Mouse (Mus musculus): ENCODE data around the gene Gm48552.

Gene Gm48552

DNA sequence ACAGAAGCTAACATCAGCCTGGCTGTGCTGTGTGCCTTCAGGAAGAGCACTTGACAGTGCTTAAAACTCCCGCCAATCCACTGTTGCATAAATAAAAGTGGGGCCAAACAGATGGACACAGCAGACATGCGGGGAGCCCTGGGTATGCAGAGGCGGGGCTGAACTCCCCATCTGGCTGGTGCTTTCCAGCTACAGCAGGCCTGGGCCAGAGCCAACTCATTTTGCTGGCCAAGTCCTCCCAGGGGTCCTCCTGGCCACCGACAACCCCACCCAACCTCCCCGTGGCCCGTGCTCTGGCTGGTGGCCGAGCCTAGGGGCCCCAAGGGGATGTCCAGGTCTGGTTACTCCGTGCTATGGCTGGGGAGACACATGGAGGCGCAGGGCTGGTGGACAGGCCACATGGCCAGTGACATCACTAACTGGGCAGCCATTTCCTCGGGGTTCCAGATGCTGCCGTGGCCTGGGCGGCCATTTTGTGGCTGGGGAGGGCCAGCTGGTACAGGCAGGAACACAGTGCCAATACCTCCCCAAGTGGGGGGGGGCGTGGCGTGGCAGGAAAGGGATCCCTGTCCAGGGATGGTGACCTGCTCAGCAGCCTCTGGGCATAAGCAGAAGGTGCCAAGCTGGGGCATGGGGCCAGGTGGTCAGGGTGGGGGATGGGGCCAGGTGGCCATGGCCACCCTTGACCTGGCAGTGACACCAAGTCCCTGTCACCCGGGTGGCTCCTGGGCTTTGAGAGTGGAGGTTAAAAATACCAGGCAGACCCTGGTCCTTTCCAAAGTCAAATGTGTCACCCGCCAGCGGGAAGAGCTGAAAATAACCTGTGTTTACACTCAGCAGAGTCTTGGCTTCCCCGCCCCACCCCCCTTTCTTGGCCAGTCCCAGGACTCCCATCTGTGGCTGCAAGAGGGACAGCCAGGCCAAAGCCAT, 22.9 kb downstream of the Gm48552 start:
- in situ Hi-C loops (cut with MboI; ENCODE audit: low pct_unique_long_range_greater_than_20kb in 1 of 2, low sequenced_read_pairs in 2 of 2, unreplicated experiment in 1 of 2): no loop called here

DNA sequence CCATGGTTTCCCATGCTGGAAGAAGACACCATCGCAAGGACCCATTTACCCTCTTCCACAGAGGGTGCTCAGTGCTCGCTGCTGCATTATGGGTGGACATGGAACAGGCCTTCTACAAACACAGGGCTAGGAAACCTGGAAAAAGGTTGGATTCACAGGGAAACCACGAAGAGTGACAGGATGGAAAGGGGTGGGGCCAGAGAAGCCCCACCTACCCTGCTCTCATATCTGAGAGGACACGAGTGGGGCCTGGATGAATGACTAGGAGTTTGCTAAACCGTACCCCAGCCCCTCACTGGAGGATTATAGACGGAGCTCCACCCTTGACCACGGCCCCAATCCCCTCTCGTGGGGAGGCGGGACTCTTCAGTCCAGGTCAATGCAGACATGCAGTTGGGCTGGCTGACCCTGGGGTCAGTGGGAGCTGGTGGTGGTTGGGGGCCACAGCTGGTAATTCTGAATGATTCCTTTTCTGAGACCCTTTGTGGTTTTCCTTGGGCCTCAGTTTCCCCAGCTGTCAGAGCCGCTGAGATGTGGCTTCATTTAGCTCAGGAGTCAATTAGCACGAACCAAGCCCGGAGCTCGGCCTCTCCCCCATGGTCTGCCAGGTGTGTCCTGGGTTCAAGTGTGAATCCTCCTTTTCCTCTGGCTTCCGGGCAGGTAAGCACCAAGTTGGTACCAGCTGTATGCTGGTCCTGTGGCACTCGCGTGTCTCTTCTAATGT, 23.9 kb downstream of the Gm48552 start:
- in situ Hi-C loops (cut with MboI; ENCODE audit: low pct_unique_long_range_greater_than_20kb in 1 of 2, low sequenced_read_pairs in 2 of 2, unreplicated experiment in 1 of 2): no loop called here

DNA sequence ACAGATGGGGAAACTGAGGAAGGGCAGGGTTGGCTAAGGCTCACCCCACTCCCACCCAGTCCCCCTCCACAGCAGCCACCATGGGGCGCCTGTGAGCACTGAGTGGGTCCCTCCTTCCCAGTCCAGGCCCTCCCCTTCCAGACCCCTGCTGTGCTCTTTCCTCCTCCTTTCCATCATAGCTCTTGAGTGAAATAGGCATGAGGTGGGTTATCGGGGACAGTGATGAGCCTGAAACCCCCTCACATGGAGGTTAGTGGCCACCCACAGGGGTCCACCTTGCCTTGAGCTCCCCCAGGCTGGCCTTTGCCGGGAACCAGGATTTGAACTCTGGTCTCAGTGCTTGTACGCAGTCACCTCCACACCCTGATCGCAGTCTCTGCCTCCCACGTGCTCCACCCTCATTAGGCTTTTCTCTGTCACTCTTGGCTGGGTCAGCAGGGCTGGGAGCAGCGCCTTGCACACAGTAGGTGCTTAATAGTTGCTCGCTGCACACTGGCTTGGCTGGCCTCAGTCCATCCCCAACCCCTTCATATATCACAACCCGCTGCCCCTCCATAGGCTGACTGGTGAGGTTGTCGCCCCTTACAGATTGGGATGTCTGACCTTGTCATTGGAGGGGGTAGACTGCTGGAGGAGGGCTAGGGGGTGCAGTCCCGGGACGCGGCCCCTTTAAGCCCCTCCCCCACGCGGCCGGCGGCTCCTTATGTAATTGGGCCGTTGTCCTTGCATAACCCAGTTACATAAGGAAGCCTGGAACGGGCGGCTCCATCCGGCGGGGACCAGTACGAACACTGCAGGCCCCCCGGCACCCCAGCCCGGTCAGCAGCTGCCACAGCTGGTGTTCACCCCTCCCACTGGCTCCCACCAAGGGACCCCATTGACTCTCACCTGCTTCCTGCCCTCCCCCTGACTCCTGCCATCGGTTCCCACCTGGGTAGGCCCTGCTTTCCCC, 24.8 kb downstream of the Gm48552 start:
- in situ Hi-C loops (cut with MboI; ENCODE audit: low pct_unique_long_range_greater_than_20kb in 1 of 2, low sequenced_read_pairs in 2 of 2, unreplicated experiment in 1 of 2): no loop called here

DNA sequence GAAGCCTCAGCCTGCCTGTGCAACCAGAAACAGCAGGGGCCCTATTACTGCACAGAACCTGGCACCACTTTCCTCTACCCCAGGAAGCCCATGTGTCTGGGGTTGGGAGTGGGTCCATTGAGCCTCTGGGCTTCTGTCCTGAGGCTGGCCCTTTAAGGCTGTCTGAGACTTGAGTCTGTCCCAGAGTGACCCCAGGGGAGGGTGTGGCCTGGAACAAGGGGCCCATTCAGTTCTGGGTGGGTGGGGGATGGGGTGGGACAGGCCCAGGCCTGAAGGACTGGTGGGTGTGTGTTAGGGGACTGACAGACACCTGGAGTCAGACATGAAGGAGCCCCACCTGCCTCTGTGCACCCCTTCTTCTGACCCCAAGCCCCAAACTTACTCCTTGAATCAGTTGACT, 25.9 kb downstream of the Gm48552 start:
- in situ Hi-C loops (cut with MboI; ENCODE audit: low pct_unique_long_range_greater_than_20kb in 1 of 2, low sequenced_read_pairs in 2 of 2, unreplicated experiment in 1 of 2): no loop called here

DNA sequence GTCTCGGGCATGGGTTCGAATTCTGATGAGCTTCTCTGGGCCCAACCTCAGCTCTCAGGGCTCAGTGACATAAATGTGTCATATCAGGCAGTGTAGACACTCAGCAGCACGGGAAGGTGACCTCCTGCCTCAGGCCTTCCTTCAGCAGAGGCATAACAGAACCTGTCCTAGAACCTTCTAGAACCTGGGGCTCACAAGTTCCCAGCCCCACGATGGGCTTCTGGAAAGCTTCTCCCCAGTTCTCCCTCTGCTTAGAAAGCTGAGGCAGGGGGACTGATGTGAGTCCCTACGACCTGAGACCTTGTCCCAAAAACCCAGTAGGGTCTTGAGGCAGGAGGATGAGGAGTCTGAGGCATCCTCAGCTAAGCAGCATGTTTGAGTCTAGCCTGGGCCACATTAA, 26.3 kb downstream of the Gm48552 start:
- in situ Hi-C loops (cut with MboI; ENCODE audit: low pct_unique_long_range_greater_than_20kb in 1 of 2, low sequenced_read_pairs in 2 of 2, unreplicated experiment in 1 of 2): no loop called here

DNA sequence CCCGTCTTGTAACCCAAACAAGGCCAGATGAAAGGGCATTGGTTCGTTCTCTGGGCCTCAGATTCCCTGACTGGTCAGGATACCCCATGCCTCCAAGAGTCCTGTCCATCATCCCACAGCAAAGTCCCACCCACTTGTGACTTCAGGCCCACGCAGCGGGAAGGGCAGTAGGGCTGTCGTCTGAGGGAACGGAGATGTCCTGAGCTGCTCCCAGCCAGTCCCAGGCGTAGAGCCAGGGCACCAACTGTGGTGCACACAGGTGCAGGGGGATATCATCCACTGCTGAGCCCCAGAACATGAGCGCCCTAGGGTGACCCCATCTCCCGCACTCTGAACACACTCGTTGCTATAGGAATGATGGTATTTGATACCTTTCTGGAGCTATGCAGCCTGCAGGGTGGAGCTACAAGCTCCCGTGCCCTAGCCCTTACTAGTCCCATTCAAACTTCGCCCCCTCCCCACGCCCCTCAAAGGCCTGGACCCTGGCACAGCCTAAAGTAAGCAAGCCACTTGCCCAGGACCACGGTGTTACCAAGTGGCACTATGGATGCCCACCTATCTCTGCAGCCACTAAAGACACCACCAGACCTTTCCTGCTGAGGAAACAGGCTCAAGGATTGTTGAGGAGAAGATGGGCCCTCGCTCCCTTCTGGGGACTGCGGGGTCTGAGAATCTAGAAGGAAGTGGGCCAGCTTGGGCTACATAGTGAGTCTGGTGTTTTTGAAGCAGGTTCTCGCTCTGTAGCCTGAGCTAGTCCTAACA, 26.9 kb downstream of the Gm48552 start:
- in situ Hi-C loops (cut with MboI; ENCODE audit: low pct_unique_long_range_greater_than_20kb in 1 of 2, low sequenced_read_pairs in 2 of 2, unreplicated experiment in 1 of 2): no loop called here

DNA sequence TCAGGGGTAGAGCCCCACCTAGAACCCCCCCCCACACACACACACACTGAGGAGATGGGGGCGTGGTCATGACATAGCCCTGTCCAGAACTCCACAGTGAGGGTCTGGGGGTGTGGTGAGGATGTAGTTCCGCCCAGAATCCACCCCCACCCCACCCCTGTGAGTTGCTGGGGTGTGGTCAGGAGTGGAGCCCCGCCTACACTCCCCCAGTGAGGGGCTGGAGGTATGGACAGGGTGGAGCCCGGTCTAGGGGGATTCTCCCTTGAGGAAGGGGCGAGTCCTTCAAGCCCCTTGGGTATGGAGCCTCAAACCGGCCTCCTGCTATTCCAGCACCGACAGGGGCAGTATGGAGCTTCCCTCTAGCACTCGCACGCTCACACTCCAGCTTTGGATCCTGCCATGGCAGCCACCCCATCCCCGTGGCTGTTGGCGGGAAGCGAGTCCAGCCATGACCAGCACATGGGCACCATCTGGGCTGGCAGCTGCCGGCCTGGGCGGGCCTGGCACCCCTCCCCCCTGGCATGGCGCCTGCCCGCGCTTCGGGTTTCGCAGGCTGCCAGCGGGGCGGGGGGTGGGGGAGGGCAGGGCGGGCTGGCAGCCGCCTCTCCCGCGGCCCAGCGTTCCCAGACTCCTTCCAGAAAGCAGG, 27.9 kb downstream of the Gm48552 start:
- in situ Hi-C loops (cut with MboI; ENCODE audit: low pct_unique_long_range_greater_than_20kb in 1 of 2, low sequenced_read_pairs in 2 of 2, unreplicated experiment in 1 of 2): no loop called here

DNA sequence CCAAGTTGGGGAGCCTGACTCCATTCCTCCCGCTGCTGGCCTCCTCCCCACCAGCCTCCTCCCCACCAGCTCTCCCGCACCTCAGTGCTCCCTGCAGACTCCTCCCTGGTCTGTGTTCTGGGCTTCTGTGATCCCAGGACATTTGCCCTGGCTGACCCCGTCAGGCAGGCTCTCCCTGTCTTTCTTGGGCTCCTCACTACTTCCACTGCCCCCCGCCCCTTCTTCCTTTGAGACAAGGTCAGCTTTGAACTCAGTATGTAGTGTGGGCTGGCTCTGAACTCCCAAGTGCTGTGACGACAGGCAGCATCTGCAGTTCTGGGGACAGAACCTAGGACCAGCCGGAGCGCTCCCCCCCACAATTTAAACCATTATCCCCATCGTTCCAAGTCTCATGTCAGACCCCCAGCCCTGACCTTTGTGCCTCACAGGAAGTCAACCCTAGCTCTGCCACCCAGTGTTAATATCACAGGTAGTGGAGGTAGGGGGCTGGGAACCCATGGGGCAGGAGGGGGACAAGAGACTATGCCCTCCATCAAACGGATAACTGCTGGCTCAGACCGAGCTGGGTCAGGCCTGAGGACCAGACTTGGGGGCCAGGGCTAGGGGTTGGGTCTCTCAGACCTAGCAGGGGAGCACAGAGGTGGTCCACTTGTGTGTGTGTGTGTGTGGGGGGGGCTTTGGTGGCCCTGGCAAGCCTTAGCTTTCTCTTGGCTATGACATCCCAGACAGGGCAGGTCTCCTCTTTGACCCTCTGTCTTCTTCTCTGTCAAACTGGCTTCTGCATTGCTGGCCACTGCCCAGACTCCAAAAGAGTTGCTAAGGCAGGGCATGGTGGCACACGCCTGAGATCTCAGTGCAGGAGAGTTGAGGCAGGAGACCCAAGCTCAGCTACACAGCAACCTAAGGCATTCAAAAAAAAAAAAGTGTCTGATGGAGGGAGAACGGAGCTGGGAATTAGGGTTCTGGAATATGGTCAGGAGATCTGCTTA, 28.7 kb downstream of the Gm48552 start:
- in situ Hi-C loops (cut with MboI; ENCODE audit: low pct_unique_long_range_greater_than_20kb in 1 of 2, low sequenced_read_pairs in 2 of 2, unreplicated experiment in 1 of 2): no loop called here

DNA sequence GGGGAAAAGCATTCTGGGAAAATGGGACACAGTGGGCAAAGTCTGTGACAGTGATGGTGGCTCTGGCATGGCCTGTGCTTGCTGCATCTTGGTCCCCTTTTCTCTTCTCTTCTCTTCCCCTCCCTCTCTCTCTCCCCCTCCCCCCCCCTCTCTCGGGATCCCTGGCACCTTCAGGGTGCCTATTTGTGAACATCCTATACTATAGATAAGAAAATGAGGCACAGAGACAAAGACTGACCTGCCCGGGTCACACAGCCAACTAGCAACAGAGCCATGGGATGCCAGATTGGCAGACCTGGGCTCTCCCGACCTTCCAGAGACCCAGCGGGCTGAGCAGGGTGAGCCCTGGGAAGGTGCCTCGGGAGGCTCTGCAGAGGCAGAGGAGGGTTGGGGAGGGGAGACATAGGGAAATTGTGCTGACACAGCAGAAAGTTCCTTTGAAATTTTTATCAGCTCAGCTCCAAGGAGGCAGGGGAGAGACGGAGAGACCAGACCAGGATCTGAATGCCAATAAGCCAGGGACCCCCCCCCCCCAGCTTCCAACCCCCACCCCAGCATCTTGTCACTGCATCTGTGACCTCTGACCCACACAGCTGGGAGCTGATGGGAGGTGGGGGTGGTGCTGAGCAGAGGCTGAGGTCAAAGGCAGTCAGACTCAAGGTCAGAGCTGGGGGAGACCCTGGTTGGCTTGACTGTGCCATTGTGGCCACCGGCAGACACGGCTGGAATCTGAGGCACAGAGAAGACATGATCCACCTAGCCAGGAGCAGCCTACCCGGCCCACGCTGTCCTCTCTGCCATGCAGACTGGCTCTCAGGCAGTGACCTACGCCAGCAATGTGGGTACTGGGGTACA, 29.6 kb downstream of the Gm48552 start:
- in situ Hi-C loops (cut with MboI; ENCODE audit: low pct_unique_long_range_greater_than_20kb in 1 of 2, low sequenced_read_pairs in 2 of 2, unreplicated experiment in 1 of 2): no loop called here

DNA sequence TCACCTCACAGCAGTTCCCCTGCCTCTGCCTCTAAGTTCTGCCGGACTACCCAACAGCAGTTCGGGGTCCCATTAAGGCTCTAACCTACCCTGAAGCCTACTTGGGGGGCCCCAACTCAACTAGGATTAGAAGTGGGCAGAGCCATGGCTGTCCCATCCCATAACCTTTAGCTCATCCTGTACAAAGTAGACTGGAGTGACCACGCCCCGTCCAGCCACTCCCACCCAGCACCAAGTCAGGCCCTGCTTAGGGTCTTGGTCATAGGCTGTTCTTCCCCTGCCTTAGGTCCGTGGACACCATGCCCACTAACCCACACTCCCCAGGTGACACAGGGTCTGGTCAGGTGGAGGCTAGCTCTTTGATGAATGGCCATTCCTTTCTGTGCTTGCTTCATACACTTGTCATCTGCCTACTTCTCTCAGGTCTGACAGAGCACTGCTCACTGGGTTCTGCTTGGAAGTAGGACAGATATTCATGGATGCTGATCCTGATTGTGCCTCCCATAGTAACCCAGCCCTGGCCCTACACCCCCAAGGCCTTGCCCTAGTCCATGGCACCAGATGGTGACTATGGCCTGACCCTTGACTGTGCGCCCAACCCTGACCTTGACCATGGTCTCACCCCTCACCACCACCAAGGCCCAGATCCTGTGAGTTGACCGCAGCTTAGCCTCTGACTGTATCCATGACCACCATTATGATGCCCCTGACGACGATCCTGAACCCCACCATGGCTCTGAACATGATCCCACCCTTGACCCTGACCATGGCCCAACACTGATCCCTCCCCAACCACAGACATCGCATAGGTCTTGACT, 30.5 kb downstream of the Gm48552 start:
- in situ Hi-C loops (cut with MboI; ENCODE audit: low pct_unique_long_range_greater_than_20kb in 1 of 2, low sequenced_read_pairs in 2 of 2, unreplicated experiment in 1 of 2): no loop called here

DNA sequence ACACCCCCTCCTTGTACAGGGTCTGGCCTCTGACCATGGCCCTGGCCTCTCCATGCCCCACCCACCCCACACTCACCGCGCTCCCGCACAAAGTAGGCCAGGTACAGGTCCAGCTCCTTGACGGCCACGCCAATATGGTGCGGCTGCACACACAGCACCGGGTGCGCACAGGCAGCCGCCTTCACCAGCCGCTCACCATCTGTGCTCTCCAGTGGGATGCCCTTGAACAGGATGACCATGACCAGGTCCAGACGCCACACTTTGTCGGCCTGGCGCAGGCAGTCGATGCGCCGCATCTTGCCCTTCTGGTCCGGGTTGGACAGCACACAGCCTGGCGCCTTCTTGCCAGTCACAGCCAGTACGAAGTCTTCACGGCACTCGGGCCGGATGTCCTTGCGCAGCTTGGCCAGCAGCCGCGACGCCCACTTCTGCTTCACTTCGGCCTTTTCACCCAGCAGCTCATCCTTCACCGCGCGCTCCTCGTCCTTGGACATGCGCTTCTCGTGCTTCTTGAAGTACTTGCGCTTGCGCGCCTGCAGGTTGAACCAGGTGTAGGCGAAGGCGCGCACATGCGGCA, 31.5 kb downstream of the Gm48552 start:
- in situ Hi-C loops (cut with MboI; ENCODE audit: low pct_unique_long_range_greater_than_20kb in 1 of 2, low sequenced_read_pairs in 2 of 2, unreplicated experiment in 1 of 2): no loop called here

DNA sequence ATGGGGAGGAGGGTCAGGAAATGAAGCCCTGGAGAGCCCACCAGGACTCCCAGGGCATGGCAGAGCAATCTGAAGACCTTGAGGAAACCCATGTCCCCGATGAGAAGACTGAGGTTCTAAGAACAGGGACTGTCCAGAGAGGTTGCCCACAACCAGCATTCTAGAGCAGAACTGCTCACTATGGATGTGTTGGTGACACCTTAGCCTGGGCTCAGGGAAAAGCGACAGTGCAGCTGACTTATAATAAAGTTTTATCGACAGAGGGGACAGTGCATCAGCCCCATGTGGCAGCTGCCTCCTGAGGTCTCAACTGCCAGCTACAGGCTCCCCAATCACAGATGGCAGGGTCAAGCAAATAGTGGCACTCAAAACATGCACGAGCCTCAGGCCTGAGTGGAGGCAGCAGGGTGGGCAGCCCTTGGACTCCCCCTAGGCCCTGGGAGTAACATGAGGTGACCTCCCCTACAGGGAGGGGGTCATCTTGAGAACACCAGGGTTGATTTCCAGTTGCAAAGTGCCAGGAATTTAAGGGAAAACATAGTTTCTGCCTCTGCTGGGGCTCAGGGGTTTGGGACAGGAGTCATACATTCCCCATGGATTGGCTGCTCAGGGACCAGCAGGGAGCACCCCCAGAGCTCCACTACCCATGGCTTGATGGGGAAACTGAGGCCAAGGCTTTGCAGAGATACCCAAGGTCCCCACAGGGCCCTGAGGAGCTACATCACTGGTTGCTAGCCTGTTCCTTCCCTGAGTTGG, 32.4 kb downstream of the Gm48552 start:
- in situ Hi-C loops (cut with MboI; ENCODE audit: low pct_unique_long_range_greater_than_20kb in 1 of 2, low sequenced_read_pairs in 2 of 2, unreplicated experiment in 1 of 2): no loop called here

DNA sequence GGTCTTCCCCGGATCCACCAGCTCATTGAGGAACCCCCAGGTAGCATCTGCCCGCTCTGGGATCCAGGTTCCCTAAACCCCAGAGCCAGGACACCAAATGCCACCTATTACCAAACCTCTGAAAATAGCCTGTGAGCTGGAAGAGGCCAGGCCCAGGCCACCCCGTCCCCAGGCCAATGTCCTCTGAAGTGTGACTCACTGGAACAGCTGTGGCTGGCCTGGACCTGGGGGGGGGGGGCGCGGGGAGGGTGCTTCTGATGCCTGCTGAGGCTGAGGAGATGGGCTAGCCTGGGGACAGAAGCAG, 32.9 kb downstream of the Gm48552 start:
- in situ Hi-C loops (cut with MboI; ENCODE audit: low pct_unique_long_range_greater_than_20kb in 1 of 2, low sequenced_read_pairs in 2 of 2, unreplicated experiment in 1 of 2): no loop called here

DNA sequence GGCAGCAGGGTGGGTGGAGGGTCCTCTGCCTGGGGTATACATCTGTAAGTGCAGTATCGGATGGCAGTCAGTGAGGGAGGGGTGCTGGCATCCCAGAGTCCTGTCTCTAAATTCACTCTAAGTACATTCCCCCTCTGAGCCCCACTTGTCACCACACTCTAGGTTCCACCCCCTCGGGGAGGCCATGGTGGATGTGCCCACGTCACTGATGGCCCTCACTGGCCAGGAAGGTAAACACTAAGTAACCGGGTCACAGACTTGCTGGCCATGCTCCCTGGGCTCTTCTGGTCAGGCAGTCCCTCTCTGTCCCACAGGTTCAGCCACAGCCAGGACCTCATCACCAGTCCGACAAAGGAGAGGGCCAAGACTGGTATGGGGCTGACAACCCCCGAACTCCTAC, 33.4 kb downstream of the Gm48552 start:
- in situ Hi-C loops (cut with MboI; ENCODE audit: low pct_unique_long_range_greater_than_20kb in 1 of 2, low sequenced_read_pairs in 2 of 2, unreplicated experiment in 1 of 2): no loop called here

Data from mouse embryonic stem cell (cell line).